Mouse (Mus musculus) liver, adult 2 months (tissue): ENCODE data around the gene Ptcra.

Source experiments
- CTCF ChIP-seq: fragments of 200-500 bp; IDR thresholded peaks from 2 replicates; pipeline ENCODE4 v1.5.1; 2011; ENCODE audit warnings: low read depth, low read length, control low read depth
- POLR2A ChIP-seq: fragments of 200-500 bp; IDR thresholded peaks from 2 replicates; pipeline ENCODE4 v1.6.1; 2011; ENCODE audit warnings: low read length, control low read depth; ENCODE audit not compliant: insufficient read depth; ENCODE audit errors: extremely low read depth

- TF ChIP-seq CTCF, result no peak
- TF ChIP-seq POLR2A, result no peak
Measured at GRCm38 (mm10) chr17:46809131-46809830, 45.8 kb upstream of the Ptcra start.
